Mouse (Mus musculus) embryonic stem cell, embryonic (primary cell): ENCODE measurements at regions not wholly inside any gene's neighbourhood (a gene's known extent, or its start where the extent isn't known, plus 50 kb on each side); places are given as distances from the start of the nearest gene placed in this dataset.

ENCODE experiments used
- CTCF ChIA-PET, 4 experiments: fragments of 300-600 bp in 2 of 4; fragments of 350-600 bp in 2 of 4; sonication (Branson Sonifier 250); formaldehyde crosslinking; loops; one replicate each; lab custom pipeline; 2022; ENCODE audit warnings: inconsistent platforms in 2 of 4; lab: Charles Lee
- POLR2A ChIA-PET, 4 experiments: fragments of 300-600 bp in 2 of 4; fragments of 350-600 bp in 2 of 4; sonication (Branson Sonifier 250); formaldehyde crosslinking; loops; one replicate each; lab custom pipeline; 2022; ENCODE audit warnings: antibody characterized with exemption in 4 of 4, inconsistent platforms in 1 of 4; lab: Charles Lee

GRCm38 (mm10) chr10:83819266-83819949, 96.7 kb downstream of the 1500009L16Rik start:
- ChIA-PET CTCF (interaction anchor here (0.5 to 2.1 kb wide), 8 partner anchors 179 to 696 kb away, joined by 3 to 7 read pairs (median 4); no protein-coding TSS in a partner anchor), POLR2A (interaction anchor here in 2 of 4 experiments (0.6 to 1.4 kb wide), 4 partner anchors 11 to 885 kb away, joined by 3 to 4 read pairs (median 3); no protein-coding TSS in a partner anchor)

GRCm38 (mm10) chr10:83819950-83820275, 97.2 kb downstream of the 1500009L16Rik start:
- ChIA-PET POLR2A (no interaction called here), CTCF (interaction anchor here in 2 of 4 experiments (0.5 to 1.1 kb wide), 2 partner anchors 178 to 618 kb away, joined by 3 to 5 read pairs; no protein-coding TSS in a partner anchor)

- ChIA-PET CTCF (interaction anchor here in 1 of 4 experiments (1.3 kb wide), 1 partner anchor 617 kb away, joined by 3 read pairs; no protein-coding TSS in a partner anchor), POLR2A (no interaction called here)
Measured at GRCm38 (mm10) chr10:83821089-83821488, 98.4 kb downstream of the 1500009L16Rik start.

GRCm38 (mm10) chr10:83826105-83826504, 103.4 kb downstream of the 1500009L16Rik start:
- CTCF ChIA-PET, result no interaction called here
- POLR2A ChIA-PET, result no interaction called here

GRCm38 (mm10) chr10:83836351-83836750, 113.7 kb downstream of the 1500009L16Rik start:
- ChIA-PET POLR2A (no interaction called here), CTCF (no interaction called here)

GRCm38 (mm10) chr10:83840226-83840625, 117.6 kb downstream of the 1500009L16Rik start:
- POLR2A ChIA-PET, result interaction anchor here in 1 of 4 experiments (0.7 kb wide), 1 partner anchor 144 kb away, joined by 4 read pairs; no protein-coding TSS in a partner anchor

GRCm38 (mm10) chr10:83850881-83851280, 128.2 kb downstream of the 1500009L16Rik start:
- CTCF ChIA-PET, result no interaction called here
- POLR2A ChIA-PET, result no interaction called here

More at GRCm38 (mm10) chr10:83840226-83840625, 117.6 kb downstream of the 1500009L16Rik start:
- CTCF ChIA-PET, result no interaction called here

GRCm38 (mm10) chr10:83852194-83852593, 129.5 kb downstream of the 1500009L16Rik start:
- ChIA-PET POLR2A (no interaction called here), CTCF (interaction anchor here in 1 of 4 experiments (1.0 kb wide), 1 partner anchor 76 kb away, joined by 4 read pairs; no protein-coding TSS in a partner anchor)

GRCm38 (mm10) chr10:83852806-83853205, 130.1 kb downstream of the 1500009L16Rik start:
- POLR2A ChIA-PET, result no interaction called here
- CTCF ChIA-PET, result interaction anchor here in 1 of 4 experiments (1.0 kb wide), 1 partner anchor 76 kb away, joined by 4 read pairs; no protein-coding TSS in a partner anchor

- ChIA-PET CTCF (no interaction called here), POLR2A (no interaction called here)
Measured at GRCm38 (mm10) chr10:83857794-83858442, 135.3 kb downstream of the 1500009L16Rik start.

GRCm38 (mm10) chr10:83858689-83859088, 136.0 kb downstream of the 1500009L16Rik start:
- ChIA-PET CTCF (interaction anchor here in 2 of 4 experiments (0.6 to 0.7 kb wide), 2 partner anchors 21 to 124 kb away, joined by 3 to 4 read pairs; no protein-coding TSS in a partner anchor), POLR2A (interaction anchor here in 1 of 4 experiments (0.6 kb wide), 1 partner anchor 35 kb away, joined by 4 read pairs; no protein-coding TSS in a partner anchor)

GRCm38 (mm10) chr10:83859633-83860032, 137.0 kb downstream of the 1500009L16Rik start:
- ChIA-PET CTCF (no interaction called here), POLR2A (interaction anchor here in 1 of 4 experiments (0.5 kb wide), 1 partner anchor 696 kb away, joined by 3 read pairs; no protein-coding TSS in a partner anchor)

- ChIA-PET POLR2A (no interaction called here), CTCF (interaction anchor here in 1 of 4 experiments (0.6 kb wide), 1 partner anchor 1790 kb away, joined by 3 read pairs; no protein-coding TSS in a partner anchor)
Measured at GRCm38 (mm10) chr10:83861574-83862190, 139.0 kb downstream of the 1500009L16Rik start.

GRCm38 (mm10) chr10:83864591-83864990, 141.9 kb downstream of the 1500009L16Rik start:
- ChIA-PET CTCF (no interaction called here), POLR2A (no interaction called here)

GRCm38 (mm10) chr10:83865929-83866328, 143.3 kb downstream of the 1500009L16Rik start:
- ChIA-PET CTCF (no interaction called here), POLR2A (interaction anchor here in 1 of 4 experiments (0.9 kb wide), 1 partner anchor 36 kb away, joined by 4 read pairs; no protein-coding TSS in a partner anchor)

GRCm38 (mm10) chr10:83871736-83872400, 149.2 kb downstream of the 1500009L16Rik start:
- POLR2A ChIA-PET, result no interaction called here
- CTCF ChIA-PET, result no interaction called here

GRCm38 (mm10) chr10:83878745-83879144, 156.1 kb downstream of the 1500009L16Rik start:
- POLR2A ChIA-PET, result interaction anchor here in 1 of 4 experiments (0.5 kb wide), 1 partner anchor 364 kb away, joined by 3 read pairs; no protein-coding TSS in a partner anchor
- CTCF ChIA-PET, result interaction anchor here in 2 of 4 experiments (0.6 kb wide), 2 partner anchors 20 to 95 kb away, joined by 3 to 4 read pairs; no protein-coding TSS in a partner anchor

GRCm38 (mm10) chr10:83882119-83882890, 159.6 kb downstream of the 1500009L16Rik start:
- ChIA-PET POLR2A (no interaction called here), CTCF (no interaction called here)
